Mouse (Mus musculus): ENCODE measurements at regions not wholly inside any gene's neighbourhood (a gene's known extent, or its start where the extent isn't known, plus 50 kb on each side); places are given as distances from the start of the nearest gene placed in this dataset.

GRCm38 (mm10) chr12:106128944-106129724, 119.1 kb downstream of the Vrk1 start:
- DNase-seq (ENCODE audit: low read depth) = no peak

- DNase-seq (ENCODE audit: low read depth) = no peak
Measured at GRCm38 (mm10) chr12:106130071-106130676, 120.1 kb downstream of the Vrk1 start.

- no peak for DNase-seq (ENCODE audit: low read depth)
Measured at GRCm38 (mm10) chr12:106132715-106133114, 122.7 kb downstream of the Vrk1 start.

GRCm38 (mm10) chr12:106138466-106138865, 128.4 kb downstream of the Vrk1 start:
- DNase-seq (ENCODE audit: low read depth) = no peak

- DNase-seq (ENCODE audit: low read depth) = no peak
Measured at GRCm38 (mm10) chr12:106139491-106139890, 129.5 kb downstream of the Vrk1 start.

- DNase-seq (ENCODE audit: low read depth) = no peak
Measured at GRCm38 (mm10) chr12:106139927-106140326, 129.9 kb downstream of the Vrk1 start.

GRCm38 (mm10) chr12:106140671-106141070, 130.6 kb downstream of the Vrk1 start:
- no peak for DNase-seq (ENCODE audit: low read depth)

- DNase-seq (ENCODE audit: low read depth) = no peak
Measured at GRCm38 (mm10) chr12:106143548-106143947, 133.5 kb downstream of the Vrk1 start.

- no peak for DNase-seq (ENCODE audit: low read depth)
Measured at GRCm38 (mm10) chr12:106156837-106157236, 146.8 kb downstream of the Vrk1 start.

GRCm38 (mm10) chr12:106157827-106158226, 147.8 kb downstream of the Vrk1 start:
- no peak for DNase-seq (ENCODE audit: low read depth)

GRCm38 (mm10) chr12:106158620-106159019, 148.6 kb downstream of the Vrk1 start:
- DNase-seq (ENCODE audit: low read depth) = no peak

- no peak for DNase-seq (ENCODE audit: low read depth)
Measured at GRCm38 (mm10) chr12:106171301-106171700, 161.3 kb downstream of the Vrk1 start.

GRCm38 (mm10) chr12:106173211-106173610, 163.2 kb downstream of the Vrk1 start:
- DNase-seq (ENCODE audit: low read depth) = no peak

GRCm38 (mm10) chr12:106174070-106174980, 164.3 kb downstream of the Vrk1 start:
- DNase-seq (ENCODE audit: low read depth) = no peak

GRCm38 (mm10) chr12:106174981-106175700, 165.1 kb downstream of the Vrk1 start:
- no peak for DNase-seq (ENCODE audit: low read depth)

- DNase-seq (ENCODE audit: low read depth) = no peak
Measured at GRCm38 (mm10) chr12:106177302-106177701, 167.3 kb downstream of the Vrk1 start.

- no peak for DNase-seq (ENCODE audit: low read depth)
Measured at GRCm38 (mm10) chr12:106177861-106178260, 167.8 kb downstream of the Vrk1 start.

- no peak for DNase-seq (ENCODE audit: low read depth)
Measured at GRCm38 (mm10) chr12:106178688-106179205, 168.7 kb downstream of the Vrk1 start.

GRCm38 (mm10) chr12:106182923-106183322, 172.9 kb downstream of the Vrk1 start:
- DNase-seq (ENCODE audit: low read depth) = no peak

- no peak for DNase-seq (ENCODE audit: low read depth)
Measured at GRCm38 (mm10) chr12:106183973-106184372, 173.9 kb downstream of the Vrk1 start.

GRCm38 (mm10) chr12:106185398-106186077, 175.5 kb downstream of the Vrk1 start:
- DNase-seq (ENCODE audit: low read depth) = no peak
